Mouse (Mus musculus): ENCODE data around the gene Tnfaip8l2.
"Not testable (repeated sequence)": the region's sequence is repeated elsewhere in the genome, so short reads cannot be mapped to it uniquely, and the experiment has no call there.

Tnfaip8l2 gene

GRCm38 (mm10) chr3:95112760-95113159 is 29.4 kb downstream of the Tnfaip8l2 start:
- in situ Hi-C loops (cut with MseI, MboI), result no loop called here

GRCm38 (mm10) chr3:95110911-95111726 is 31.0 kb downstream of the Tnfaip8l2 start, which contains the start of gene Vps72:
Gene Vps72 (plus strand): TSS chr3:95111022.
- in situ Hi-C loops (cut with MseI, MboI), result no loop called here

GRCm38 (mm10) chr3:95107898-95108297 is 34.3 kb downstream of the Tnfaip8l2 start:
- in situ Hi-C loops (cut with MseI, MboI), result no loop called here

GRCm38 (mm10) chr3:95107308-95107707 is 34.9 kb downstream of the Tnfaip8l2 start:
- in situ Hi-C loops (cut with MseI, MboI), result not testable (repeated sequence)

GRCm38 (mm10) chr3:95106338-95107117 is 35.6 kb downstream of the Tnfaip8l2 start, which contains the start of gene Pip5k1a:
Gene Pip5k1a (minus strand): TSS chr3:95106930.
- in situ Hi-C loops (cut with MseI, MboI), result no loop called here

- in situ Hi-C loops (cut with MseI, MboI), result no loop called here
Measured at GRCm38 (mm10) chr3:95105586-95106337, 36.4 kb downstream of the Tnfaip8l2 start.

GRCm38 (mm10) chr3:95105121-95105520 is 37.0 kb downstream of the Tnfaip8l2 start:
- in situ Hi-C loops (cut with MseI, MboI), result no loop called here

GRCm38 (mm10) chr3:95100854-95101253 is 41.3 kb downstream of the Tnfaip8l2 start:
- in situ Hi-C loops (cut with MseI, MboI), result no loop called here
